Mouse (Mus musculus) layer of hippocampus, postnatal 36 days (tissue): Measurements from ENCODE around the gene Gna15. TPM values are rescaled to one million over a fixed set of nuclear protein-coding genes. Genes with fewer than 3 reads are reported as not detected.

Source experiments
- DNase-seq, 2 experiments: peaks; one replicate each; pipeline ENCODE4 v3.0.0; 2022
- microRNA-seq, 2 experiments: library from miRNA; unstranded; fragments of <30 nt; microRNA quantifications; one replicate each; pipeline ENCODE4 v1.2.0; 2021
- total RNA-seq, 2 experiments: library from RNA; stranded (reverse); gene quantifications; 2 replicates each; pipeline ENCODE4 v1.2.3; 2021

Gene Gna15
- total RNA-seq, 2 experiments from 2014 or later, result 3.0 to 3.4 TPM

DNA sequence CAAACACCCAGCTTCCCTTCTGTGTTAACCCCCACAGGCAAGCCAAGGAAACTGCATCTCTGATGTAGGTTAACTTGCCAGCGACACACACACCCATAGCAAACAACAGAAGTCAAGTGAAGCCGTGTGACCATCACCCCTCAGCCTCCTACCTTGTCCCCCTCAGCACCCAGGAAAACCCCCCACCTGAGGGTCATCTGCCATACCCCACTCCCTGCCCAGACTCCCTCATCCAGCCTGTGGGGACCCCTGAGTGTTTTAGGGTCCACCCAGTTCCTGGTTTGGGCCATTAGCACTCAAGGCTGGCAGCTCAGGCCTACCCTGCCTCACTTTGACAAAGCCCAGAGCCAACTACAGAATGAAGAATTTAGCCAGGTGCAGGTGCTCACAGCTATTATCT, 58.0 kb downstream of the Gna15 start:
- DNase-seq, result peak in 1 of 2 experiments; percentile 1

GRCm38 (mm10) chr10:81465265-81465645, 58.8 kb downstream of the Gna15 start:
- DNase-seq, result peak; percentile 3 to 4

DNA sequence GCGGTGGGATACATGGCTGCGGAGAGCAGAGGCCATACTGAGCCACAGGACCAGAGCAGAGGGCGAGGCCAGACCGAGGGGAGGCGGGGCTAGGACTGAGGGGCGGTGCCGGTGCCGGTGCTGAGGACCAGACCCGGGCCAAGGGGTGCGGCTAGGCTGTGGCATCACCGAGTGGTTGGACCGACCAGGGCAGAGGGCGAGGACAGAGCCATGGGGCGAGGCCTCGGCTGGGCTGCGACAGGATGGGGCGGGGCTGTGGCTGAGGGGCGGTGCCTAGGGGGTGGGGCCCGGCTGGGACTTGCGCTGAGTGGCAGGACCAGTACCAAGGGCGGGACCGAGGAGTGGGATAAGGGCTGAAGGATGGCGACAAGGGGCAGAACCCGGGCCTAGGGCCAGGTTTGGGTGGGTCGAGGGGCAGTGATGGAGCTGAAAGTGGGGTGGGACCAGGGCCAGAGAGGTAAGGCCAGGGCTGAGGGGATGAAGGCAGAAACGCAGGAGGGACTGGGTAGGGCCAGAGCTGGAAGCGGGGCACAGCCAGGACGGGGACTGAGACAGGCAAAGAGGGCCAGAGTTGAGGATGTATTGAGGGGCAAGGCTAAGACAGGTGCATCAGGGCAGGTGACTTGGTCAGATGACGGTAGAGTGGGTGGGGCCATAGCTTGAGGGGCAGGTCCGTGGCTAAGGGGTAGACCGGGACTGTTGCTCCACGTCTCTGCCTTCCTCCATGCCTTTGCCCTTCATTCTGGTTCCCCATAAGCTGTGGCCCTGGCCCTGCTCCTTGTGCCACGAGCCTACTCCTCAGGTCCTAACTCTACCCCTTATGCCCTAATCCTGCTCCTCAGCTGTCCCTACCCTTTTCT, 59.4 kb downstream of the Gna15 start:
- DNase-seq, result peak; percentile 15 to 21

- DNase-seq, result peak; percentile 1 to 10
Observed at GRCm38 (mm10) chr10:81463531-81463930, 60.5 kb downstream of the Gna15 start.

- DNase-seq, result no peak
Observed at GRCm38 (mm10) chr10:81462917-81463316, 61.1 kb downstream of the Gna15 start.

DNA sequence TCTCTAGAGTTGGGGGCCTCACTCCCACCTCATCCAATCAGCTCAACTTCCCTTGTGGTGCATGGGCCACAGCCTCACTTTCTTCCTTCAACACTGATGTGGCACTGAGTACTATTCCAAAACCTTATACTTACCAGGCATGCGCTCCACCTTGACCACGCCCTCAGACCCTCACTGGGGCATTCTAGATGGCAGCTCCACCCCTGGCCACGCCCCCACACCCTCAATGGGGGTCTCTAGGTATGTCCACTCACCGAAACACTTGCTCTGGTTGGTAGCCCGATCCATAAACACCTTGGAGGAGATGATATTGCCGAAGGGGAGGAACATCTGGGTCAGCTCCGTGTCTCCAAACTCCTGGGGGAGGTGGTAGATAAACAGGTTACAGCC, 61.6 kb downstream of the Gna15 start:
- DNase-seq, result peak in 1 of 2 experiments; percentile 2

GRCm38 (mm10) chr10:81461673-81462414, 62.2 kb downstream of the Gna15 start:
- DNase-seq, result no peak

DNA sequence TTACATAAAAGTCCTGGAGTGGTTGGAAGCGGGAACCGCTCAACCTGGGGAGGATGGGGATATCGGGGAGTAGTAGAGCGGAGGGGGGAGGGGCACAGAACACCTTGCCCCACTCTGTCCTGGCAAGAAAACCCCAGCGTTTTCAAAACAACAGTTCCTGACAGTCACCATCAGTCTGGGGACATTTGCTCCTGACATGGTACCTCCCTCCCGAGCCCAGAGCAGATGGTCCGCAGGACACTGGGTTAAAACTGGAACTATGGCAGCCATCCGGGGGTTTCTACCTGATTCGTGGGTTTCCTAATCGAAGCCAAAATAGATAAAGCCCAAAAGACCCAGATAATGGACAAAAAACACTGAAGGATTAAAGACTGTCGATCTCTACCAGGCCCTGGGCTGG, 63.1 kb downstream of the Gna15 start:
- DNase-seq, result no peak

GRCm38 (mm10) chr10:81460471-81460870, 63.6 kb downstream of the Gna15 start:
- no peak for DNase-seq

GRCm38 (mm10) chr10:81459399-81459798, 64.6 kb downstream of the Gna15 start:
- no peak for DNase-seq

- no peak for DNase-seq
Observed at GRCm38 (mm10) chr10:81458267-81458666, 65.8 kb downstream of the Gna15 start.

DNA sequence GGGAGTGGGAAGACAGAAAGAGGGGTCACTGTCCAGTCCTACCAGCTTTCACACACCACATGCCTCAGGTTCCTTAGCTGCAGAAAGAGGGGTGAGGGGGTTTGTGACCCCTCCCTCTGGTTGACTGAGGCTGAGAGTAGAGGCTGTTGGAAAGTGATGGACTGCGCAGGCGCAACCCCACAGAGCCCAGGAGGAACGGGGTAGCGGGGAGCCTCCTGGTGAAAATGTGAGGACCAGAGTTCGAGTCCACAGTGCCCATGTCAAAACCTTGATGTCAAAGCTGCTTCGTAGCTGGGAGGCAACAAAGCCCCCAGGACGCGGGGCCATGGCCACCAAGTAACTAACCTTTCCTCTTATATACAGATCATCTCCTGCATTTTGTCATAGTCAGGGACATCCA, 66.4 kb downstream of the Gna15 start:
- no peak for DNase-seq

DNA sequence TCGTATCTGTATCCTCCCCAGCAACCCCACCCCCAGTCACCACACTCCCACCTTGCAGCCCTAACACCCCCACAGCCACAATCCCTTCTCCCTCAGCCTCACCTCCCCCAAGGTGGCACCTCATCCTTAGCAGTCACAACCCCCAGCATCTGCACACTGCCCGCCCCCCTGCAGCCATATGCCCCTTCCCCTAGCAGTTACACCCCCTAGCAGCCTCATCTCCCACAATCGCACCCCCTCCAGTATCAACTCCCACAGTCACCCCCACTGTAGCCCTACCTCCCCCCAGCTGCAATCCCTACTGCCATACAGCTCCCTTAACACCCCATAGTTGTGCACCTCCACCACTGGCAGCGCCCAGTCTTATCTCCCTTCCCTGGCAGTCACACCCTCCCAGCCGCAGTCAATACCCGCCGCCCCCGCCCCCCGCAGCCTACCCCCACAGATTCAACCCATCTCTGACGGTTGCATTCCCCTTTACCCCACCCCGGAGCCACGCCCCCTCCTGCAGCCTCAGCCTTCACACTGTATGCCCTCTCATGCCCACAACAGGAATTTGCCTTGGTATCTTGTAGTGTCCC, 67.0 kb downstream of the Gna15 start:
- no peak for DNase-seq

DNA sequence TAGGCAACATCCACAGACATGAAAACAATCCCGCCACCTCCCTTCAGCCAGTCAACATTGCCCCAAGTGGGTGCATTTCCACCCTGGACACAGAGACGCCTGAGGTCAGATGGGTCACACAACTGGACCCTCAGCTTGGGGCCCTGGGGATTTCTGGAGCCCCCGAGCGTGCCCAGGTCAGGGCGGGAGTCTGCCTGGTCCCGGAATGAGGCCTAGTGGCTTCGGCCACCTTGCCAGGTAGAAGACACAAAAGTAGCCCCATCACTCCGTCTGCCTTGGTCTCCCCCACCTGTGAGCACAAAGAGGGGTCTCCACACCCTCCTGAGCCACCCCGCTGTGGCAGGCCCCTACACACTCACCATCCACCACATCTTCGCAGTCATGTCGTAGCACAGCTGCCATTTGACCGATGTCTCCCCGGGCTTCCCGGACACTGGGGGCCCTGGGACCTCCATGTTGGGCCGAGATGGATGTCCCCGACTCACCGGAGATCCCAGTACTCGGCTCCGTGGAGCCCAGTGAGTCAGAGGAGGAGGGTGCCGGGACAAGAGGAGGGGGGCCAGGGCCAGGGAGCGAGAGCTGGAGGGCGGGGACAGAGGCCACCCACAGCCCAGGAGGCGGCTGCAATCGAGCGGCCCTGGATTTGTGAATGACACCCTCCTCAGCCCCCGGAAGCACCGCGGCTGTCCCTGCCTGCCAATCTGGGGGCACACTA, 68.7 kb downstream of the Gna15 start, which contains the start of gene Nfic:
Gene Nfic (minus strand): TSS at position 455 of the 715 bp plus-strand sequence.
- no peak for DNase-seq

DNA sequence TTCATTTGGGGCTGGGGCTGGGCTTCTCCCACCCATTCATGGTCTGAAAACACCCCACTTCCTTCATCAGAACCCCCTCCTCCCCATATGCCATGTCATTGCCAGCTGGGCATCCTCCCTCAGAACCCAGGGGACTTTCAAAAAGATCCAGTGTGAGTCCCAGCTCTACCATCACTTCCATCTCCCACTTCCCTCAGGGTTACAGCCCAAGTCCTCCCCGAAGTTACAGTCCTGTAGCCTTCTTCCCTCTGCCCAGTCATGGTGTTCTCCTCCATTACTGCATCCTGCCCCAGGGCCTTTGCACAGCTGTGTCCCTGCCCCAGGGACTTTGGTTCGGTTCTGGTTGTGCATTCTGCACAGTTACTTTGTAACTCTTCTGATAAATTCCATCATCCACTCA, 69.9 kb downstream of the Gna15 start:
- no peak for DNase-seq

- DNase-seq, result no peak
Observed at GRCm38 (mm10) chr10:81452947-81453288, 71.1 kb downstream of the Gna15 start.

Small RNAs within 50 kb of the gene (microRNA-seq; reads per million reads assigned to microRNA genes)
- 0 reads per million in 2 experiments for gene Gm25595

Other genes with a start within 250 kb of the Gna15 start
- 1 to 10 TPM in 1 of 2 experiments, under 1 TPM in 1; 0.65 to 1.7 TPM for gene Tjp3, start 232.6 kb downstream of the Gna15 start, total RNA-seq
- 100 to 1,000 TPM; 301 to 304 TPM for gene Pip5k1c, start 231.3 kb downstream of the Gna15 start, total RNA-seq
- 10 to 100 TPM; 28.9 to 30.1 TPM for gene Cactin, start 203.1 kb downstream of the Gna15 start, total RNA-seq
- gene Tbxa2r, start 195.5 kb downstream of the Gna15 start, total RNA-seq, result 1 to 10 TPM in 1 of 2 experiments, under 1 TPM in 1; 0.91 to 1.1 TPM
- 1 to 10 TPM; 1.7 to 1.9 TPM for gene Gipc3, start 181.0 kb downstream of the Gna15 start, total RNA-seq
- gene Hmg20b, start 173.7 kb downstream of the Gna15 start, total RNA-seq, result 10 to 100 TPM; 27.6 to 35.0 TPM
- 10 to 100 TPM; 43.5 to 48.4 TPM for gene Mfsd12, start 166.7 kb downstream of the Gna15 start, total RNA-seq
- gene 4930404N11Rik, start 158.4 kb downstream of the Gna15 start, total RNA-seq, result 1 to 10 TPM; 1.6 to 1.9 TPM
- gene Fzr1, start 145.7 kb downstream of the Gna15 start, total RNA-seq, result 10 to 100 TPM; 61.5 to 68.9 TPM
- gene Dohh, start 139.8 kb downstream of the Gna15 start, total RNA-seq, result 10 to 100 TPM; 72.5 to 76.9 TPM
- gene Gm48551, start 139.8 kb downstream of the Gna15 start, total RNA-seq, result 1 to 10 TPM; 4.0 to 6.6 TPM
- 1 to 10 TPM; 4.5 to 7.1 TPM for gene Gm48552, start 135.2 kb downstream of the Gna15 start, total RNA-seq
- gene Smim24, start 131.2 kb downstream of the Gna15 start, total RNA-seq, result 1 to 10 TPM; 1.6 to 1.7 TPM
- gene Nfic, start 68.6 kb downstream of the Gna15 start, total RNA-seq, result 10 to 100 TPM; 55.3 to 55.8 TPM
- 100 to 1,000 TPM; 273 to 281 TPM for gene Celf5, start 41.5 kb downstream of the Gna15 start, total RNA-seq
- 10 to 100 TPM; 77.1 to 90.0 TPM for gene Ncln, start 27.8 kb downstream of the Gna15 start, total RNA-seq
- under 1 TPM; 0.40 to 0.65 TPM for gene S1pr4, start 24.1 kb downstream of the Gna15 start, total RNA-seq
- 100 to 1,000 TPM; 113 to 117 TPM for gene Gna11, start 21.0 kb upstream of the Gna15 start, total RNA-seq
- gene Aes, start 35.3 kb upstream of the Gna15 start, total RNA-seq, result 100 to 1,000 TPM; 667 to 720 TPM
- gene Tle2, start 50.3 kb upstream of the Gna15 start, total RNA-seq, result 10 to 100 TPM; 33.2 to 33.9 TPM
- gene Tle6, start 76.8 kb upstream of the Gna15 start, total RNA-seq, result 1 to 10 TPM; 1.3 to 3.0 TPM
- gene BC025920, start 82.0 kb upstream of the Gna15 start, total RNA-seq, result 1 to 10 TPM; 3.6 to 3.9 TPM
- 10 to 100 TPM; 26.2 to 27.9 TPM for gene Sirt6, start 103.6 kb upstream of the Gna15 start, total RNA-seq
- 10 to 100 TPM; 31.6 to 41.0 TPM for gene Ankrd24, start 104.3 kb upstream of the Gna15 start, total RNA-seq
- gene Gm10778, start 124.8 kb upstream of the Gna15 start, total RNA-seq, result 1 to 10 TPM; 3.8 to 4.9 TPM
- 1 to 10 TPM; 7.8 to 9.1 TPM for gene Zfp433, start 180.6 kb upstream of the Gna15 start, total RNA-seq
- 10 to 100 TPM; 10.3 to 11.3 TPM for gene Gm3055, start 246.9 kb upstream of the Gna15 start, total RNA-seq